Mouse (Mus musculus) heart, embryonic 11.5 days (tissue): ENCODE measurements around the gene Slc25a27. TPM values are rescaled to one million over a fixed set of nuclear protein-coding genes. Genes with fewer than 3 reads are reported as not detected.

Experiments used
- ATAC-seq: fragments of 200-750 bp; cut with Nextera tagmentation; replicated peaks from 2 replicates; pipeline ENCODE4 v1.8.0; 2017; ENCODE audit warnings: moderate library complexity; ENCODE audit not compliant: insufficient number of reproducible peaks, low FRiP score, low TSS enrichment
- H3K27ac ChIP-seq: fragments of 300-500 bp; sonication (generic); 2 replicates; pipeline ENCODE4 v1.5.1; 2014; ENCODE audit warnings: mild to moderate bottlenecking, low read depth, low read length
- H3K27me3 ChIP-seq: fragments of 300-500 bp; sonication (generic); 2 replicates; pipeline ENCODE4 v1.6.1; 2014; ENCODE audit warnings: mild to moderate bottlenecking, low read length, mixed read lengths; ENCODE audit not compliant: control insufficient read depth, insufficient read depth
- H3K36me3 ChIP-seq: fragments of 300-500 bp; sonication (generic); 2 replicates; pipeline ENCODE4 v1.6.1; 2014; ENCODE audit warnings: mild to moderate bottlenecking, low read length, moderate library complexity, mixed read lengths; ENCODE audit not compliant: control insufficient read depth, insufficient read depth
- H3K4me1 ChIP-seq: fragments of 300-500 bp; sonication (generic); 2 replicates; pipeline ENCODE4 v1.6.1; 2014; ENCODE audit warnings: low read length; ENCODE audit not compliant: control insufficient read depth, insufficient read depth
- H3K4me2 ChIP-seq: fragments of 300-500 bp; sonication (generic); 2 replicates; pipeline ENCODE4 v1.6.1; 2014; ENCODE audit warnings: mild to moderate bottlenecking, moderate library complexity
- H3K4me3 ChIP-seq: fragments of 300-500 bp; sonication (generic); 2 replicates; pipeline ENCODE4 v1.5.1; 2014; ENCODE audit warnings: low read depth, low read length
- H3K9ac ChIP-seq: fragments of 300-500 bp; sonication (generic); 2 replicates; pipeline ENCODE4 v1.6.1; 2014; ENCODE audit warnings: mild to moderate bottlenecking, low read depth, low read length, moderate library complexity
- H3K9me3 ChIP-seq: fragments of 300-500 bp; sonication (generic); replicated peaks from 2 replicates; pipeline ENCODE4 v1.6.1; 2016; ENCODE audit warnings: low read length; ENCODE audit not compliant: control insufficient read depth
- WGBS: fragments of 180-500 bp; shearing (Covaris S2); extraction: QIAGEN DNeasy Blood & Tissue Kit; methylation state at CpG from one replicate; pipeline ENCODE4 v1.1.7; 2014; ENCODE audit not compliant: insufficient replicate concordance; 5-methylcytosine and 5-hydroxymethylcytosine counted together
- polyA plus RNA-seq: library from polyadenylated mRNA; unstranded; fragments of >200 nt; fragmentation: Nextera tagmentation; extraction: Ambion mirVana; gene quantifications from 2 replicates; pipeline ENCODE4 v1.2.1, GENCODE M21; 2014

Gene Slc25a27
- polyA plus RNA-seq, 1 experiment from 2014 or later: 10.2 TPM

DNA sequence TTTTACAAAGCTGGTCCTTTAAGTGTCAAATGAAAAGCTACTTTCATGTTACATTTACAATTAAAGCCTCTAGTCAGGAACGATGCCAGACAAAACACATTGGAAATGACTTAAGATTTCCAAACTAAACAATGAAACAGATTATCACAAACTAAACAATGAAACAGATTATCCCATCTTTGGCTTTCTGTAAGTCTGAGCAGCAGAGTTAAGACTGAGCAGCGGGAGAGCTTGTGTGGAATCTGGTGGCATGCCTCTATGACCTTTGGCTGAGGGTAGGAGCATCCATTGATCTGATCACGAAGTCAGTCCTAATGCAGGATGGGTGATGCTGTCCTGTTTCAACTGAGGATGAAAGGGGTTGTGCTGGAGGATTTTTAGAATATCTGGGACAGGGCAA is 54.8 kb downstream of the Slc25a27 start:
- no peaks in the 10 kb centered on the region for H3K36me3 ChIP-seq
- H3K4me2 ChIP-seq: no peak overlapping the region
- ATAC-seq: no peak
- H3K4me1 ChIP-seq: no peaks in the 10 kb centered on the region
- WGBS: 48% methylated on average over 3 of the region's 3 CpGs
- H3K9ac ChIP-seq: no peak overlapping the region
- no peak overlapping the region for H3K27ac ChIP-seq
- H3K27me3 ChIP-seq: no peaks in the 10 kb centered on the region
- H3K9me3 ChIP-seq: no peaks in the 10 kb centered on the region
- no peak overlapping the region for H3K4me3 ChIP-seq

- Histone ChIP-seq H3K4me3 (no peak overlapping the region), H3K36me3 (no peaks in the 10 kb centered on the region), H3K27me3 (no peaks in the 10 kb centered on the region), H3K4me1 (no peaks in the 10 kb centered on the region), H3K9me3 (no peaks in the 10 kb centered on the region), H3K27ac (no peak overlapping the region), H3K9ac (no peak overlapping the region), H3K4me2 (no peak overlapping the region)
- ATAC-seq: no peak
- WGBS: 20% methylated on average over 7 of the region's 7 CpGs
These were observed 55.4 kb downstream of the Slc25a27 start for GRCm38 (mm10) chr17:43611586-43611985.

GRCm38 (mm10) chr17:43606704-43607103 is 60.3 kb downstream of the Slc25a27 start:
- Histone ChIP-seq H3K4me3 (no peak overlapping the region), H3K4me2 (no peak overlapping the region), H3K4me1 (no peaks in the 10 kb centered on the region), H3K9me3 (no peaks in the 10 kb centered on the region), H3K27ac (no peak overlapping the region), H3K27me3 (no peaks in the 10 kb centered on the region), H3K36me3 (no peaks in the 10 kb centered on the region), H3K9ac (no peak overlapping the region)
- 10% methylated on average over 3 of the region's 3 CpGs for WGBS
- ATAC-seq: no peak

DNA sequence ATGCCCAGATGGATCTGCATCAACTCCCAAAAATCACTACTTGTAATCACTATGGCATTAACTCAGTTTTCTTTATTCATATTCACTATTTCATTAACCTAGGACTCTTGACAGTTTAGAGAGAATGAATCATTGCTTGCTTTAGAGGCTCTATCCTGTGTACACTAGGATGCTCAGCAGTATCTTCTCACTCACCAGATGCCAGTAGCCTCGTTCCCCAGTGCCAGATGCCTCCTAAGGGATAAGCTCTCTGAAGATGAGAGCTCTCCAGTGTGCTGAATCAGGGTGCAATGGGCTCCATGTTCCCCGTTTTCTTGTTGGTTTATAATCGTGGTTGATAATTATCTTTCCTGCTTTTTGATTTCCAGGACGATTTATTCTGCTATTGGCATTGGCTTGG is 68.3 kb downstream of the Slc25a27 start:
- WGBS: 50% methylated on average over 4 of the region's 4 CpGs
- no peak overlapping the region for H3K4me2 ChIP-seq
- H3K27ac ChIP-seq: no peak overlapping the region
- no peak for ATAC-seq
- no peaks in the 10 kb centered on the region for H3K27me3 ChIP-seq
- no peak overlapping the region for H3K9ac ChIP-seq
- 0 out of 2 replicates have a peak, but pooled peaks cover 2% of the 10 kb centered on the region for H3K9me3 ChIP-seq
- H3K4me3 ChIP-seq: no peak overlapping the region
- H3K4me1 ChIP-seq: no peaks in the 10 kb centered on the region
- H3K36me3 ChIP-seq: no peaks in the 10 kb centered on the region

- WGBS: 94% methylated on average over 2 of the region's 2 CpGs
These were observed 69.3 kb downstream of the Slc25a27 start for GRCm38 (mm10) chr17:43597742-43598141.

DNA sequence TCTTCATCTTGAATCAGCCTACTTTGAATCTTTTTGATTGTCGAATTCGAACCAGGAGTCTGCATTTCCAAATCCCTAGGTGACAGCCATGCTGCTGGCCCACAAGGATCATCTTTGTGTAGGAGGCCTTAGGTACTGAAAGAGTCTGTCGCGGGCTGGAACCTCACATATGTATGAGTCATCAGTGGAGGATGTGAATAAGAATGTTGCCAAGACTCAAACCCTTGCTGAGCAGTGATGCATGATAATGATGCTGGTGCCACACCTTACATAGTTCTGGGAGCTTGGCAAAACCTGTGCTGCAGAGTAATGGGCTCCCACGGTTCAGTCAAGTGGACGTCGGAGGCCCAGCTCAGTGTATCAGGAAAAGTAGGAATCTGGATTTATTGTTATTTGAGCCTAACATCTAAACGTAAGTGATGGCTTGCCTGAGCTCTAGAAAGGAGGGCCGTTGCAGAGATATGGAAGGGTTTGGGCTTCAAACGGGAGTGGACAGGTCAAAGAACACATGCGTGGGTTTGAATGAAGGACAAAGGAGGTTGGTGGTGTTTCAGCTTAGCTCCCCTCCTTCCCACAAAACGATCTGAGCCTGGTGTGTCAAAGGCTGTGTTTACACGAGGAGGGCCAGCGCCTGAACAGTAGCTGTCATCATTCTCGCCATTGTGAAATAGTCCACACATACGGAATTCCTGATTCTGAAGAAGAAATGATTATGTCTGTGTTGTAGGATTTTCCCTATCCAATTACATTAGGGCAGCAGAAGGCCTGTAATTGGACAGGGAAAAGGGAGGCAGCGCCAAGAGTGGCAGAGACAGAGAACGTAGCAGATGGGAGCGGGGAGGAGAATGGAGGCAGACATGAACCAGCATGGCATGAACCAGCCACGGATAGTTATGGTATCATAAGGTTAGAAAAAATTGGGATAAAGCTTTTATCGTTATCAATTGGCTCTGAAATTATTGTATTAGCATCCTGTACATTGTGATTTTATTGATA is 74.4 kb downstream of the Slc25a27 start:
- no peak overlapping the region for H3K4me2 ChIP-seq
- WGBS: 76% methylated on average over 21 of the region's 21 CpGs
- H3K4me3 ChIP-seq: no peak overlapping the region
- H3K4me1 ChIP-seq: no peaks in the 10 kb centered on the region
- no peaks in the 10 kb centered on the region for H3K36me3 ChIP-seq
- H3K27ac ChIP-seq: no peak overlapping the region
- H3K9ac ChIP-seq: no peak overlapping the region
- no peaks in the 10 kb centered on the region for H3K27me3 ChIP-seq
- no peak for ATAC-seq
- 0 out of 2 replicates have a peak, but pooled peaks cover under 1% of the 10 kb centered on the region for H3K9me3 ChIP-seq

More at GRCm38 (mm10) chr17:43597742-43598141, 69.3 kb downstream of the Slc25a27 start:
- H3K4me1 ChIP-seq: no peaks in the 10 kb centered on the region
- H3K27ac ChIP-seq: no peak overlapping the region
- H3K4me3 ChIP-seq: no peak overlapping the region
- no peak overlapping the region for H3K4me2 ChIP-seq
- ATAC-seq: no peak
- no peak overlapping the region for H3K9ac ChIP-seq
- H3K36me3 ChIP-seq: no peaks in the 10 kb centered on the region
- H3K27me3 ChIP-seq: no peaks in the 10 kb centered on the region
- H3K9me3 ChIP-seq: 0 out of 2 replicates have a peak, but pooled peaks cover 2% of the 10 kb centered on the region

Other genes starting within 250 kb of the Slc25a27 start
- gene Mep1a, start 164.4 kb downstream of the Slc25a27 start, polyA plus RNA-seq: not detected in 2 replicates
- not detected in 2 replicates for gene Ankrd66, start 123.6 kb downstream of the Slc25a27 start, polyA plus RNA-seq
- 14.9 and 15.0 TPM in 2 replicates for gene Pla2g7, start 99.1 kb downstream of the Slc25a27 start, polyA plus RNA-seq
- 0.03 TPM in 1 of 2 replicates, not detected in the other for gene Tdrd6, start 36.9 kb downstream of the Slc25a27 start, polyA plus RNA-seq
- 18.6 and 22.5 TPM in 2 replicates for gene Cyp39a1, start 211 bp upstream of the Slc25a27 start, polyA plus RNA-seq
- gene Rcan2, start 134.1 kb upstream of the Slc25a27 start, polyA plus RNA-seq: 28.7 and 32.4 TPM in 2 replicates